Mouse (Mus musculus) midbrain, embryonic 13.5 days (tissue): ENCODE measurements at regions not wholly inside any gene's neighbourhood (a gene's known extent, or its start where the extent isn't known, plus 50 kb on each side); places are given as distances from the start of the nearest gene placed in this dataset.

Experiments
- ATAC-seq: fragments of 200-750 bp; cut with Nextera tagmentation; 2 replicates; pipeline ENCODE4 v1.8.0; 2017; ENCODE audit warnings: mild to moderate bottlenecking, moderate TSS enrichment, moderate library complexity
- H3K27ac ChIP-seq: fragments of 300-500 bp; sonication (generic); 2 replicates; pipeline ENCODE4 v1.5.1; 2015; ENCODE audit warnings: inconsistent platforms, mild to moderate bottlenecking, moderate library complexity
- H3K27me3 ChIP-seq: fragments of 300-500 bp; sonication (generic); 2 replicates; pipeline ENCODE4 v1.6.1; 2015; ENCODE audit warnings: mild to moderate bottlenecking, inconsistent platforms
- H3K36me3 ChIP-seq: fragments of 300-500 bp; sonication (generic); 2 replicates; pipeline ENCODE4 v1.6.1; 2015; ENCODE audit warnings: mild to moderate bottlenecking, inconsistent platforms
- H3K4me1 ChIP-seq: fragments of 300-500 bp; sonication (generic); replicated peaks from 2 replicates; pipeline ENCODE4 v1.6.1; 2015; ENCODE audit warnings: inconsistent platforms
- H3K4me2 ChIP-seq: fragments of 300-500 bp; sonication (generic); replicated peaks from 2 replicates; pipeline ENCODE4 v1.6.1; 2015; ENCODE audit warnings: moderate library complexity, mild to moderate bottlenecking, inconsistent platforms
- H3K4me3 ChIP-seq: fragments of 300-500 bp; sonication (generic); replicated peaks from 2 replicates; pipeline ENCODE4 v1.5.1; 2015; ENCODE audit warnings: mild to moderate bottlenecking, inconsistent platforms
- H3K9ac ChIP-seq: fragments of 300-500 bp; sonication (generic); replicated peaks from 2 replicates; pipeline ENCODE4 v1.6.1; 2015; ENCODE audit warnings: mild to moderate bottlenecking, inconsistent platforms
- H3K9me3 ChIP-seq: fragments of 300-500 bp; sonication (generic); 2 replicates; pipeline ENCODE4 v1.6.1; 2016; ENCODE audit warnings: mild to moderate bottlenecking, inconsistent platforms
- WGBS: fragments of 180-500 bp; shearing (Covaris S2); methylation state at CpG from one replicate; pipeline ENCODE4 v1.1.7; 2015; 5-methylcytosine and 5-hydroxymethylcytosine counted together

GRCm38 (mm10) chr5:29142957-29143356 lies 52.8 kb upstream of the Rnf32 start:
- Histone ChIP-seq H3K36me3 (no peaks in the 10 kb centered on the region), H3K27me3 (no peaks in the 10 kb centered on the region), H3K4me1 (no peaks in the 10 kb centered on the region), H3K9me3 (no peaks in the 10 kb centered on the region), H3K4me3 (no peak overlapping the region), H3K27ac (no peak overlapping the region), H3K4me2 (no peak overlapping the region), H3K9ac (no peak overlapping the region)
- no peak for ATAC-seq
- WGBS = 61% methylated on average over 2 of the region's 2 CpGs

DNA sequence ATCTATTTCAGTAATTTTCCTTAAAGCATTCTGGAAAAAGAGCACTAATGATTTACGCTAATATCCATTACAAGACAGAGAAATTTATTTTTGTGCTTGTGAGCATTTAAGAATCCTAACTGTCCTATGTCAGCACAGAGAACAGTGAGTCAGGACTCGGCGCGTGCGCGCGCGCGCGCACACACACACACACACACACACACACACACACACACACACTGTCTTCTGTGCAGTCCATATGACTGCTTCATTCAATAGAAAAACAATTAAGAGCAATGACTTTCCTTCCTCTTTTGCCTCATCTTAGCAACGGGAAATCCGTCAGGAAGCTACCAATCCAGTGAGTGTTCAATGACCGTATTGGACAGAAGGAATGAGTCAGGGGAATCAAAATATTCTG lies 53.3 kb upstream of the Rnf32 start:
- H3K9ac ChIP-seq = no peak overlapping the region
- no peak overlapping the region for H3K4me2 ChIP-seq
- ATAC-seq = no peak
- H3K36me3 ChIP-seq = no peaks in the 10 kb centered on the region
- H3K4me1 ChIP-seq = no peaks in the 10 kb centered on the region
- no peaks in the 10 kb centered on the region for H3K9me3 ChIP-seq
- no peak overlapping the region for H3K27ac ChIP-seq
- 89% methylated on average over 13 of the region's 13 CpGs for WGBS
- no peaks in the 10 kb centered on the region for H3K27me3 ChIP-seq
- H3K4me3 ChIP-seq = no peak overlapping the region

- Histone ChIP-seq H3K9me3 (no peaks in the 10 kb centered on the region), H3K4me3 (no peak overlapping the region), H3K9ac (no peak overlapping the region), H3K27ac (no peak overlapping the region), H3K36me3 (no peaks in the 10 kb centered on the region), H3K4me1 (no peaks in the 10 kb centered on the region), H3K27me3 (no peaks in the 10 kb centered on the region), H3K4me2 (no peak overlapping the region)
- 88% methylated on average over 5 of the region's 5 CpGs for WGBS
- ATAC-seq = no peak
These were observed 58.3 kb upstream of the Rnf32 start for GRCm38 (mm10) chr5:29137481-29137880.

DNA sequence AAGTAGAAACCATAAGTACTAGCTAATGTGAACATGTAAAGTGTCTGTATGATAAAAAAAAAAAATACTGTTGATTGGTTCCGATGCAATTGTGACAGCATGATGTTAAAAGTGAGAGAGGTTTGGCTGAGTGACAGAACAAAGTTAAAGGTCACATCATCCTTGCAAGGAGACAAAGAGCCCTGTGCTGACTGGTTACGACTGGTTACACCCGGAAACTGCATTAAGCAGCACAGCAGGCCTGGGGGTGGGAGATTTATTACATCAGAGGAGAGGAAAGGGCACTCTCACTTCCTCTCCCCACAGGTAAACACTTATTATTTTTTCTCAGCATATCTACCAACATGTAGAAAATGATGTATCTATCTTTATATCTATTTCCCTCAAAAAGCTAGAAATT lies 63.5 kb upstream of the Rnf32 start:
- Histone ChIP-seq H3K9me3 (no peaks in the 10 kb centered on the region), H3K27me3 (no peaks in the 10 kb centered on the region), H3K4me3 (no peak overlapping the region), H3K4me1 (no peaks in the 10 kb centered on the region), H3K36me3 (no peaks in the 10 kb centered on the region), H3K27ac (no peak overlapping the region), H3K4me2 (no peak overlapping the region), H3K9ac (no peak overlapping the region)
- ATAC-seq = no peak
- WGBS = 11% methylated on average over 3 of the region's 3 CpGs

- Histone ChIP-seq H3K36me3 (no peaks in the 10 kb centered on the region), H3K27me3 (no peaks in the 10 kb centered on the region), H3K4me2 (no peak overlapping the region), H3K4me3 (no peak overlapping the region), H3K9ac (no peak overlapping the region), H3K4me1 (no peaks in the 10 kb centered on the region), H3K9me3 (no peaks in the 10 kb centered on the region), H3K27ac (no peak overlapping the region)
- 20% methylated on average over 2 of the region's 2 CpGs for WGBS
- no peak for ATAC-seq
These were observed 64.0 kb upstream of the Rnf32 start for GRCm38 (mm10) chr5:29131762-29132161.

GRCm38 (mm10) chr5:29129724-29130123 lies 66.1 kb upstream of the Rnf32 start:
- no peak overlapping the region for H3K4me3 ChIP-seq
- no peaks in the 10 kb centered on the region for H3K9me3 ChIP-seq
- no peaks in the 10 kb centered on the region for H3K4me1 ChIP-seq
- H3K4me2 ChIP-seq = no peak overlapping the region
- no peak for ATAC-seq
- no peaks in the 10 kb centered on the region for H3K36me3 ChIP-seq
- H3K9ac ChIP-seq = no peak overlapping the region
- H3K27ac ChIP-seq = no peak overlapping the region
- WGBS = 89% methylated on average over 3 of the region's 3 CpGs
- H3K27me3 ChIP-seq = no peaks in the 10 kb centered on the region

GRCm38 (mm10) chr5:29116942-29117341 lies 78.8 kb upstream of the Rnf32 start:
- no peak for ATAC-seq
- Histone ChIP-seq H3K36me3 (no peaks in the 10 kb centered on the region), H3K9ac (no peak overlapping the region), H3K27ac (no peak overlapping the region), H3K4me1 (no peaks in the 10 kb centered on the region), H3K9me3 (no peaks in the 10 kb centered on the region), H3K4me2 (no peak overlapping the region), H3K4me3 (no peak overlapping the region), H3K27me3 (no peaks in the 10 kb centered on the region)
- 66% methylated on average over 2 of the region's 2 CpGs for WGBS

DNA sequence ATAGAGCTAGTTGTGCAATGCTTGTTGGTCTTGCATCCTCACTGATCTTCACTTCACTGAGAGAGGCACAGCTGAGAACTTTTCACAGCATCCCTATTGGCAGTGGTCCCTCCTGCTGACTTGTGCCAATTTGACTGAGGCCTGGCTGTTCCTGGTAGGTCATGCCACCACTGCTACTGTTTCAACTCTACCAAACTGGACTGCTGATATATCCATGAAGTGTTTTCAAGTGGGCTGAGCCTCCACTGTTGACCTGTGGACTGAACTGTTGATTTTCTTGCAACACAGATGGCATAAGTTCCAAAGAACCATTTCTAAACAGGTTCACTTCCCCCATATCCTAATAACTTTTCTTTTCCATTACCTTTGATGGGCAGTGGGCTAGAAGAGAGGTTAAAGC lies 83.3 kb upstream of the Rnf32 start:
- no peaks in the 10 kb centered on the region for H3K36me3 ChIP-seq
- no peak overlapping the region for H3K9ac ChIP-seq
- no peak overlapping the region for H3K4me3 ChIP-seq
- no peak for ATAC-seq
- H3K4me2 ChIP-seq = no peak overlapping the region
- no peaks in the 10 kb centered on the region for H3K27me3 ChIP-seq
- H3K9me3 ChIP-seq = no peaks in the 10 kb centered on the region
- H3K27ac ChIP-seq = no peak overlapping the region
- no peaks in the 10 kb centered on the region for H3K4me1 ChIP-seq

DNA sequence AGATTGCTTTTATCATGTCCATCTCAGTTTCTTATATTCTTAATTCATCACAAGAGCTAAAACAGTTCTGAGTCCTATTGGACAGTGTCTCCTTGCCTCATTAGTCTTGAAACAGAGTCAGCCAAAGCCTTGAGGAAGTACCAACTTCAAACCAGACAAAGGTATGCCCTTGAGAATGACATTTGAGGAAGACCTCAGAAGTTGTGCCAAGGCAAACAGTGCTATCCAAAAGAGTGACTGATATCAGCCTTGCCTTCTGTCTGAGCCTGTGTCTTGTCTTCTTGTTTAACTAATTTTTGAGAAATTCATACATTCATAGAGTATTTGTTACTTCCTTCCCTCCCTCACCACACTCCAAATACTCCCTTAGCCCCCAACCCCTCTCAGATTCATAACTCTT lies 88.5 kb upstream of the Rnf32 start:
- Histone ChIP-seq H3K27me3 (no peaks in the 10 kb centered on the region), H3K9ac (no peak overlapping the region), H3K36me3 (no peaks in the 10 kb centered on the region), H3K4me3 (no peak overlapping the region), H3K27ac (no peak overlapping the region), H3K9me3 (no peaks in the 10 kb centered on the region), H3K4me2 (no peak overlapping the region), H3K4me1 (no peaks in the 10 kb centered on the region)
- ATAC-seq = no peak

- H3K27ac ChIP-seq = no peak overlapping the region
- no peaks in the 10 kb centered on the region for H3K27me3 ChIP-seq
- no peaks in the 10 kb centered on the region for H3K4me1 ChIP-seq
- H3K9ac ChIP-seq = no peak overlapping the region
- 86% methylated on average over 1 of the region's 1 CpGs for WGBS
- H3K4me3 ChIP-seq = no peak overlapping the region
- H3K36me3 ChIP-seq = no peaks in the 10 kb centered on the region
- H3K9me3 ChIP-seq = no peaks in the 10 kb centered on the region
- no peak for ATAC-seq
- H3K4me2 ChIP-seq = no peak overlapping the region
These were observed 112.5 kb upstream of the Rnf32 start for GRCm38 (mm10) chr5:29083288-29083687.

DNA sequence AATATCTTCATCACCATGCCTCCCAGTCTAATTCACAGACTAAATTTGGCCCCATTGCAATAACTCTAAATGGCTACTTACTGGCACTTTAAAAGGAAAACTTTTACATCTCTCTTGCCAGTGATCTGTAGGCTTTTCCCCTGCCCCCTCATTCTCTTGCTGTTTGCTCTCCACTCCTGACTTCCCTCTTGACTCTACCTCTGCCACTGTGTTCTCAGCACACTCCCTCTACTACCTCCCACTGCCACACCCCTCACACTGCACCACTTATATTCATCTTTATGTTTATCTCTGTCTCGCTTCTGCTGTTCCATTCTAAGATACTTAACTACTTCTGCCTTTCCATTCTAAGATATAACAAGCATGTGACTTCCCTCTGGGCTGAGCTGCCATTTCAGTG lies 141.4 kb upstream of the Rnf32 start:
- no peaks in the 10 kb centered on the region for H3K36me3 ChIP-seq
- H3K27me3 ChIP-seq = no peaks in the 10 kb centered on the region
- 82% methylated on average over 1 of the region's 1 CpGs for WGBS
- no peaks in the 10 kb centered on the region for H3K9me3 ChIP-seq
- H3K4me1 ChIP-seq = no peaks in the 10 kb centered on the region
- H3K4me3 ChIP-seq = no peak overlapping the region
- no peak overlapping the region for H3K27ac ChIP-seq
- H3K9ac ChIP-seq = no peak overlapping the region
- no peak for ATAC-seq
- no peak overlapping the region for H3K4me2 ChIP-seq

DNA sequence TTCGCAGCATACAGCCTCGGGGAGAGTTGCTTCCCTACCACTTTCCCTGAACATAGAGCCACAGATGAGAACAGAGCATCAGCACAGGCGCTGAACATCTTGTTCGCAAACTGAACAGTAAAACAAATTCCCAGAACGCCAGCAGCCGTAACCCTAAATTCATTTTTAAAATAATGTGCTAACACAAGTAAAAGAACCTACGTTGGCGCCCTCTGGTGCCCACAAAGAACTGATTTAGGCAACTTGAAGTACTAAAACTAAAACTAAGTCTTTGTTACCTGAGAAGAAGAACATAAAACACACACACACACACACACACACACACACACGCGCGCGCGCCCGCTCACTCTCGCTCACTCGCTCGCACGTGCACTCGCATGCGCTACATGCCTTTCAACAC lies 159.2 kb upstream of the Rnf32 start:
- WGBS = 75% methylated on average over 20 of the region's 20 CpGs
- no peaks in the 10 kb centered on the region for H3K9me3 ChIP-seq
- no peaks in the 10 kb centered on the region for H3K27me3 ChIP-seq
- H3K4me2 ChIP-seq = no peak overlapping the region
- H3K36me3 ChIP-seq = no peaks in the 10 kb centered on the region
- H3K9ac ChIP-seq = no peak overlapping the region
- no peak overlapping the region for H3K4me3 ChIP-seq
- H3K4me1 ChIP-seq = no peaks in the 10 kb centered on the region
- no peak overlapping the region for H3K27ac ChIP-seq
- ATAC-seq = no peak

- Histone ChIP-seq H3K36me3 (no peaks in the 10 kb centered on the region), H3K4me3 (no peak overlapping the region), H3K4me1 (no peaks in the 10 kb centered on the region), H3K9me3 (no peaks in the 10 kb centered on the region), H3K9ac (no peak overlapping the region), H3K27ac (no peak overlapping the region), H3K27me3 (no peaks in the 10 kb centered on the region), H3K4me2 (no peak overlapping the region)
- 76% methylated on average over 4 of the region's 4 CpGs for WGBS
- ATAC-seq = no peak
These were observed 162.3 kb upstream of the Rnf32 start for GRCm38 (mm10) chr5:29033462-29033997.
